Mouse (Mus musculus): ENCODE measurements around the gene Amigo1. TPM values are rescaled to one million over a fixed set of nuclear protein-coding genes. Genes with fewer than 3 reads are reported as not detected.

Gene Amigo1
- polyA plus RNA-seq, 1 experiment: 5.8 TPM

- H3K27ac ChIP-seq (replicated peaks; ENCODE audit: low read depth, low read length): no peak overlapping the region
- peaks cover 3% of the 10 kb centered on the region; the same call in 1 of the 2 replicates for H3K4me1 ChIP-seq (ENCODE audit: control insufficient read depth, insufficient read depth, insufficient read length, low read length)
- no peak overlapping the region for H3K4me3 ChIP-seq (ENCODE audit: insufficient read depth, low read depth, low read length)
Measured at GRCm38 (mm10) chr3:108195941-108196590, 9.9 kb downstream of the Amigo1 start.

- peaks cover 3% of the 10 kb centered on the region; the same call in 1 of the 2 replicates for H3K4me1 ChIP-seq (ENCODE audit: control insufficient read depth, insufficient read depth, insufficient read length, low read length)
- H3K27ac ChIP-seq (replicated peaks; ENCODE audit: low read depth, low read length): no peak overlapping the region
- H3K4me3 ChIP-seq (ENCODE audit: insufficient read depth, low read depth, low read length): no peak overlapping the region
Measured at GRCm38 (mm10) chr3:108197066-108197497, 10.9 kb downstream of the Amigo1 start.

- no peak overlapping the region for H3K4me3 ChIP-seq (ENCODE audit: insufficient read depth, low read depth, low read length)
- no peak overlapping the region for H3K27ac ChIP-seq (replicated peaks; ENCODE audit: low read depth, low read length)
- peaks cover 3% of the 10 kb centered on the region; the same call in 1 of the 2 replicates for H3K4me1 ChIP-seq (ENCODE audit: control insufficient read depth, insufficient read depth, insufficient read length, low read length)
Measured at GRCm38 (mm10) chr3:108199231-108199630, 13.1 kb downstream of the Amigo1 start.

- Histone ChIP-seq H3K27ac (replicated peaks; ENCODE audit: low read depth, low read length) (peak within 1 kb of the TSS; percentile 73), H3K4me3 (ENCODE audit: insufficient read depth, low read depth, low read length) (peak within 1 kb of the TSS; percentile 70), H3K4me1 (ENCODE audit: control insufficient read depth, insufficient read depth, insufficient read length, low read length) (peaks cover 3% of the 10 kb centered on the region; the same call in 1 of the 2 replicates)
Measured at GRCm38 (mm10) chr3:108200329-108201323, 14.5 kb downstream of the Amigo1 start, which contains the start of gene Cyb561d1. Gene Cyb561d1 (minus strand): TSS chr3:108201212.

- no peak overlapping the region for H3K4me3 ChIP-seq (ENCODE audit: insufficient read depth, low read depth, low read length)
- peaks cover 3% of the 10 kb centered on the region; the same call in 1 of the 2 replicates for H3K4me1 ChIP-seq (ENCODE audit: control insufficient read depth, insufficient read depth, insufficient read length, low read length)
- no peak overlapping the region for H3K27ac ChIP-seq (replicated peaks; ENCODE audit: low read depth, low read length)
Measured at GRCm38 (mm10) chr3:108202506-108202905, 16.4 kb downstream of the Amigo1 start.

GRCm38 (mm10) chr3:108203212-108203611, 17.1 kb downstream of the Amigo1 start:
- no peak overlapping the region for H3K4me3 ChIP-seq (ENCODE audit: insufficient read depth, low read depth, low read length)
- H3K4me1 ChIP-seq (ENCODE audit: control insufficient read depth, insufficient read depth, insufficient read length, low read length): peaks cover 3% of the 10 kb centered on the region; the same call in 1 of the 2 replicates
- H3K27ac ChIP-seq (replicated peaks; ENCODE audit: low read depth, low read length): no peak overlapping the region

GRCm38 (mm10) chr3:108203621-108204325, 17.6 kb downstream of the Amigo1 start:
- H3K4me1 ChIP-seq (ENCODE audit: control insufficient read depth, insufficient read depth, insufficient read length, low read length): peaks cover 3% of the 10 kb centered on the region; the same call in 1 of the 2 replicates
- no peak overlapping the region for H3K27ac ChIP-seq (replicated peaks; ENCODE audit: low read depth, low read length)
- H3K4me3 ChIP-seq (ENCODE audit: insufficient read depth, low read depth, low read length): no peak overlapping the region

- no peak overlapping the region for H3K4me3 ChIP-seq (ENCODE audit: insufficient read depth, low read depth, low read length)
- no peak overlapping the region for H3K27ac ChIP-seq (replicated peaks; ENCODE audit: low read depth, low read length)
- peaks cover 3% of the 10 kb centered on the region; the same call in 1 of the 2 replicates for H3K4me1 ChIP-seq (ENCODE audit: control insufficient read depth, insufficient read depth, insufficient read length, low read length)
Measured at GRCm38 (mm10) chr3:108204470-108204869, 18.3 kb downstream of the Amigo1 start.

- Histone ChIP-seq H3K4me3 (ENCODE audit: insufficient read depth, low read depth, low read length) (no peak overlapping the region), H3K4me1 (ENCODE audit: control insufficient read depth, insufficient read depth, insufficient read length, low read length) (peaks cover 3% of the 10 kb centered on the region; the same call in 1 of the 2 replicates), H3K27ac (replicated peaks; ENCODE audit: low read depth, low read length) (no peak overlapping the region)
Measured at GRCm38 (mm10) chr3:108205601-108206000, 19.5 kb downstream of the Amigo1 start.

GRCm38 (mm10) chr3:108206731-108207375, 20.7 kb downstream of the Amigo1 start:
- no peak overlapping the region for H3K27ac ChIP-seq (replicated peaks; ENCODE audit: low read depth, low read length)
- no peak overlapping the region for H3K4me3 ChIP-seq (ENCODE audit: insufficient read depth, low read depth, low read length)
- H3K4me1 ChIP-seq (ENCODE audit: control insufficient read depth, insufficient read depth, insufficient read length, low read length): peaks cover 3% of the 10 kb centered on the region; the same call in 1 of the 2 replicates

GRCm38 (mm10) chr3:108209001-108209400, 22.9 kb downstream of the Amigo1 start:
- no peak overlapping the region for H3K27ac ChIP-seq (replicated peaks; ENCODE audit: low read depth, low read length)
- H3K4me3 ChIP-seq (ENCODE audit: insufficient read depth, low read depth, low read length): no peak overlapping the region

GRCm38 (mm10) chr3:108209536-108209935, 23.4 kb downstream of the Amigo1 start:
- H3K4me3 ChIP-seq (ENCODE audit: insufficient read depth, low read depth, low read length): peak overlapping the region; percentile 69
- H3K4me1 ChIP-seq (ENCODE audit: control insufficient read depth, insufficient read depth, insufficient read length, low read length): peaks cover 3% of the 10 kb centered on the region; the same call in 1 of the 2 replicates
- H3K27ac ChIP-seq (replicated peaks; ENCODE audit: low read depth, low read length): no peak overlapping the region

More at GRCm38 (mm10) chr3:108209001-108209400, 22.9 kb downstream of the Amigo1 start:
- H3K4me1 ChIP-seq (ENCODE audit: control insufficient read depth, insufficient read depth, insufficient read length, low read length): peaks cover 3% of the 10 kb centered on the region; the same call in 1 of the 2 replicates

- Histone ChIP-seq H3K4me1 (ENCODE audit: control insufficient read depth, insufficient read depth, insufficient read length, low read length) (peaks cover 3% of the 10 kb centered on the region; the same call in 1 of the 2 replicates), H3K4me3 (ENCODE audit: insufficient read depth, low read depth, low read length) (peak overlapping the region; percentile 79), H3K27ac (replicated peaks; ENCODE audit: low read depth, low read length) (peak overlapping the region; percentile 73)
Measured at GRCm38 (mm10) chr3:108209946-108210770, 24.0 kb downstream of the Amigo1 start.

Data from brown adipose tissue, adult 24 weeks (tissue).